Mouse (Mus musculus): ENCODE measurements around the gene Prpf4b.
A peak's percentile ranks its signal among the peaks of the same experiment; 100 is the strongest.
"Not testable (repeated sequence)": the region's sequence is repeated elsewhere in the genome, so short reads cannot be mapped to it uniquely, and the experiment has no call there.

Gene Prpf4b

GRCm38 (mm10) chr13:34875166-34875710 is at the start of gene Prpf4b:
Gene Prpf4b (plus strand): TSS chr13:34875302.
- peak; percentile 80 for DNase-seq (ENCODE audit: low spot score)

- no peak for DNase-seq (ENCODE audit: low spot score)
Measured at GRCm38 (mm10) chr13:34826760-34827690, 48.1 kb upstream of the Prpf4b start.

- no peak for DNase-seq (ENCODE audit: low spot score)
Measured at GRCm38 (mm10) chr13:34827988-34828882, 46.9 kb upstream of the Prpf4b start.

GRCm38 (mm10) chr13:34842851-34843250 is 32.3 kb upstream of the Prpf4b start:
- DNase-seq (ENCODE audit: low spot score) = no peak

GRCm38 (mm10) chr13:34850759-34851158 is 24.3 kb upstream of the Prpf4b start:
- DNase-seq (ENCODE audit: low spot score) = no peak

GRCm38 (mm10) chr13:34851191-34851784 is 23.8 kb upstream of the Prpf4b start:
- DNase-seq (ENCODE audit: low spot score) = no peak

- no peak for DNase-seq (ENCODE audit: low spot score)
Measured at GRCm38 (mm10) chr13:34857526-34857925, 17.6 kb upstream of the Prpf4b start.

- peak; percentile 20 for DNase-seq (ENCODE audit: low spot score)
Measured at GRCm38 (mm10) chr13:34859406-34859805, 15.7 kb upstream of the Prpf4b start.

- not testable (repeated sequence) for DNase-seq (ENCODE audit: low spot score)
Measured at GRCm38 (mm10) chr13:34861166-34861565, 13.9 kb upstream of the Prpf4b start.

GRCm38 (mm10) chr13:34864420-34865169 is 10.5 kb upstream of the Prpf4b start:
- DNase-seq (ENCODE audit: low spot score) = peak; percentile 67

GRCm38 (mm10) chr13:34873801-34874681 is 1.1 kb upstream of the Prpf4b start:
- peak; percentile 78 for DNase-seq (ENCODE audit: low spot score)

GRCm38 (mm10) chr13:34874736-34875135 is 366 bp upstream of the Prpf4b start:
- DNase-seq (ENCODE audit: low spot score) = peak; percentile 10

- DNase-seq (ENCODE audit: low spot score) = no peak
Measured at GRCm38 (mm10) chr13:34875741-34876445, 791 bp downstream of the Prpf4b start.

- no peak for DNase-seq (ENCODE audit: low spot score)
Measured at GRCm38 (mm10) chr13:34876481-34876880, 1.4 kb downstream of the Prpf4b start.

- DNase-seq (ENCODE audit: low spot score) = no peak
Measured at GRCm38 (mm10) chr13:34892871-34893270, 17.8 kb downstream of the Prpf4b start.

- no peak for DNase-seq (ENCODE audit: low spot score)
Measured at GRCm38 (mm10) chr13:34914614-34915013, 39.5 kb downstream of the Prpf4b start.

- no peak for DNase-seq (ENCODE audit: low spot score)
Measured at GRCm38 (mm10) chr13:34916520-34917167, 41.5 kb downstream of the Prpf4b start.

GRCm38 (mm10) chr13:34924210-34924609 is 49.1 kb downstream of the Prpf4b start, which contains the start of the genes Fam217a and 4933417A18Rik:
Gene Fam217a (minus strand): TSS chr13:34924310.
Gene 4933417A18Rik (plus strand): TSS chr13:34924409.
- no peak for DNase-seq (ENCODE audit: low spot score)

All from layer of hippocampus, adult 9-10 months (tissue).